Mouse (Mus musculus) testis, adult 2 months (tissue): ENCODE data around the gene Arl15.

Source experiments
- CTCF ChIP-seq: fragments of 200-500 bp; IDR thresholded peaks from 2 replicates; pipeline ENCODE4 v1.5.1; 2012; ENCODE audit warnings: low read depth, mild to moderate bottlenecking, inconsistent platforms, low read length, moderate library complexity; ENCODE audit not compliant: control insufficient read depth, insufficient read depth, insufficient replicate concordance
- POLR2A ChIP-seq: fragments of 200-500 bp; IDR thresholded peaks from 2 replicates; pipeline ENCODE4 v1.6.1; 2012; ENCODE audit warnings: low read depth, mild to moderate bottlenecking, inconsistent platforms, low read length, moderate library complexity; ENCODE audit not compliant: control insufficient read depth

- TF ChIP-seq CTCF (no peak), POLR2A (no peak)
Observed at GRCm38 (mm10) chr13:113832947-113833346, 38.6 kb downstream of the Arl15 start.
